Mouse (Mus musculus): Measurements from ENCODE around the gene Thtpa.

The Thtpa gene

GRCm38 (mm10) chr14:55139313-55139712, 44.7 kb downstream of the Thtpa start:
- DNase-seq (ENCODE audit: low read depth): no peak

GRCm38 (mm10) chr14:55146324-55146723, 51.7 kb downstream of the Thtpa start:
- no peak for DNase-seq (ENCODE audit: low read depth)

- peak; percentile 48 for DNase-seq (ENCODE audit: low read depth)
Observed at GRCm38 (mm10) chr14:55146829-55147401, 52.3 kb downstream of the Thtpa start.

GRCm38 (mm10) chr14:55148363-55148915, 53.9 kb downstream of the Thtpa start:
- peak; percentile 10 for DNase-seq (ENCODE audit: low read depth)

Data from fibroblast of lung, adult 2 months (primary cell).